26 mouse cellular contexts compared by ENCODE assay signal in genomic region chr10:77029761-77030160, GRCm38 (mm10). TPM values are rescaled to one million over a fixed set of nuclear protein-coding genes. Genes with fewer than 3 reads are reported as not detected.
DNase-seq lines count a peak whose midpoint lies in the region; ATAC-seq and TF ChIP-seq lines count a peak whose summit lies in the region.
"Had no signal": no experiment of that assay in that cellular context is flagged by ENCODE, and none has a peak within 500 bp of the region (broad histone marks: within the 10 kb centered on the region; RNA-seq: fewer than 3 reads in every experiment).

No protein-coding gene starts in this region.

- DNase-seq in kidney, postnatal 25 days = peak; percentile 62 to 92
- no peak for DNase-seq in testis, postnatal 10 days (ENCODE audit: low spot score)
- no peak for DNase-seq in forebrain, postnatal 0 days
- no peak for DNase-seq in lung, postnatal 4 days
- DNase-seq: adrenal gland, postnatal 14 days; cerebellum, adult 11-12 months; cerebellum, adult 9-11 months; gastrocnemius, adult 2 months; heart, adult 2 months; heart, postnatal 4 days; thymus, postnatal 14 days had no signal

- no peaks in the 10 kb centered on the region for H3K27me3 ChIP-seq in intestine, embryonic 15.5 days (replicated peaks)
- no peaks in the 10 kb centered on the region for H3K27me3 ChIP-seq in intestine, postnatal 0 days (replicated peaks; ENCODE audit: control insufficient read depth, insufficient read depth, low read length)
- no peaks in the 10 kb centered on the region for H3K27me3 ChIP-seq in kidney, embryonic 15.5 days
- no peaks in the 10 kb centered on the region for H3K27me3 ChIP-seq in forebrain, postnatal 0 days (ENCODE audit: insufficient read depth, low read length)
- H3K27me3 ChIP-seq: embryonic facial prominence, embryonic 13.5 days; forebrain, embryonic 15.5 days; neural tube, embryonic 12.5 days had no signal

- no peak overlapping the region for H3K4me3 ChIP-seq in intestine, embryonic 15.5 days (replicated peaks)
- H3K4me3 ChIP-seq in intestine, postnatal 0 days (ENCODE audit: low read depth, low read length) = no peak overlapping the region
- no peak overlapping the region for H3K4me3 ChIP-seq in kidney, embryonic 15.5 days (replicated peaks)
- no peak overlapping the region for H3K4me3 ChIP-seq in forebrain, postnatal 0 days (ENCODE audit: low read depth, low read length)
- H3K4me3 ChIP-seq: embryonic facial prominence, embryonic 13.5 days; forebrain, embryonic 10.5 days; forebrain, embryonic 15.5 days; gastrocnemius, adult 2 months; heart, adult 2 months; heart, embryonic 12.5 days; limb, embryonic 12.5 days; myocyte; neural tube, embryonic 12.5 days had no signal

- H3K36me3 ChIP-seq in intestine, embryonic 15.5 days = no peaks in the 10 kb centered on the region
- no peaks in the 10 kb centered on the region for H3K36me3 ChIP-seq in intestine, postnatal 0 days (ENCODE audit: control insufficient read depth, insufficient read depth)
- no peaks in the 10 kb centered on the region for H3K36me3 ChIP-seq in kidney, embryonic 15.5 days
- H3K36me3 ChIP-seq in forebrain, postnatal 0 days (ENCODE audit: insufficient read depth) = no peaks in the 10 kb centered on the region
- H3K36me3 ChIP-seq: embryonic facial prominence, embryonic 13.5 days; forebrain, embryonic 10.5 days; forebrain, embryonic 15.5 days; heart, embryonic 12.5 days; limb, embryonic 12.5 days; neural tube, embryonic 12.5 days had no signal

- H3K9me3 ChIP-seq in intestine, embryonic 15.5 days = no peaks in the 10 kb centered on the region
- no peaks in the 10 kb centered on the region for H3K9me3 ChIP-seq in intestine, postnatal 0 days (ENCODE audit: control insufficient read depth)
- no peaks in the 10 kb centered on the region for H3K9me3 ChIP-seq in kidney, embryonic 15.5 days (replicated peaks)
- H3K9me3 ChIP-seq in forebrain, postnatal 0 days (ENCODE audit: low read length) = no peaks in the 10 kb centered on the region
- H3K9me3 ChIP-seq: embryonic facial prominence, embryonic 13.5 days; forebrain, embryonic 10.5 days; forebrain, embryonic 15.5 days; heart, embryonic 12.5 days; limb, embryonic 12.5 days; neural tube, embryonic 12.5 days had no signal

- ATAC-seq in intestine, embryonic 15.5 days = peak; percentile 15
- ATAC-seq in intestine, postnatal 0 days = peak; percentile 65
- ATAC-seq in kidney, embryonic 15.5 days (replicated peaks; ENCODE audit: low FRiP score) = no peak
- no peak for ATAC-seq in forebrain, postnatal 0 days
- ATAC-seq: CD4-positive, CD25-positive, alpha-beta regulatory T cell, adult 4 months; forebrain, embryonic 15.5 days; midbrain, embryonic 16.5 days had no signal

- no peak overlapping the region for H3K4me2 ChIP-seq in intestine, embryonic 15.5 days (replicated peaks)
- H3K4me2 ChIP-seq in intestine, postnatal 0 days (replicated peaks; ENCODE audit: low read depth) = peak overlapping the region; percentile 21; the same call in 1 of the 2 replicates
- H3K4me2 ChIP-seq in kidney, embryonic 15.5 days = no peak overlapping the region
- H3K4me2 ChIP-seq in forebrain, postnatal 0 days (ENCODE audit: low read depth) = no peak overlapping the region
- H3K4me2 ChIP-seq: embryonic facial prominence, embryonic 13.5 days; forebrain, embryonic 15.5 days; heart, embryonic 12.5 days; hindbrain, embryonic 14.5 days; limb, embryonic 12.5 days; liver, embryonic 11.5 days; neural tube, embryonic 12.5 days had no signal

- H3K4me1 ChIP-seq in intestine, embryonic 15.5 days (replicated peaks) = peaks cover 13% of the 10 kb centered on the region
- H3K4me1 ChIP-seq in intestine, postnatal 0 days (replicated peaks; ENCODE audit: control insufficient read depth, insufficient read depth, low read length) = 0 out of 2 replicates have a peak, but pooled peaks cover 11% of the 10 kb centered on the region
- peaks cover 23% of the 10 kb centered on the region for H3K4me1 ChIP-seq in kidney, embryonic 15.5 days
- H3K4me1 ChIP-seq in forebrain, postnatal 0 days (ENCODE audit: insufficient read depth) = peaks cover 10% of the 10 kb centered on the region

- 80% methylated on average over 4 of the region's 4 CpGs for WGBS in intestine, embryonic 15.5 days
- WGBS in intestine, postnatal 0 days = 43% methylated on average over 4 of the region's 4 CpGs
- 90% methylated on average over 4 of the region's 4 CpGs for WGBS in kidney, embryonic 15.5 days
- WGBS in forebrain, postnatal 0 days = 89% methylated on average over 4 of the region's 4 CpGs

- no peak overlapping the region for H3K9ac ChIP-seq in intestine, embryonic 15.5 days
- H3K9ac ChIP-seq in intestine, postnatal 0 days (ENCODE audit: low read depth, low read length) = no peak overlapping the region
- no peak overlapping the region for H3K9ac ChIP-seq in kidney, embryonic 15.5 days
- H3K9ac ChIP-seq in forebrain, postnatal 0 days = no peak overlapping the region
- H3K9ac ChIP-seq: embryonic facial prominence, embryonic 13.5 days; forebrain, embryonic 15.5 days; heart, embryonic 12.5 days; hindbrain, embryonic 14.5 days; limb, embryonic 12.5 days; neural tube, embryonic 12.5 days had no signal

- TF ChIP-seq CTCF in intestine, postnatal 0 days (IDR thresholded peaks at IDR 0.05; ENCODE audit: low read depth) = no peak
- no peak for TF ChIP-seq CTCF in forebrain, postnatal 0 days (IDR thresholded peaks at IDR 0.05; ENCODE audit: low read depth)

- peak overlapping the region; percentile 54; the same call in 1 of the 2 replicates for H3K27ac ChIP-seq in intestine, embryonic 15.5 days
- H3K27ac ChIP-seq in intestine, postnatal 0 days (ENCODE audit: low read depth, low read length) = peak overlapping the region; percentile 96
- peak overlapping the region; percentile 66 for H3K27ac ChIP-seq in kidney, embryonic 15.5 days
- H3K27ac ChIP-seq in forebrain, postnatal 0 days (ENCODE audit: low read depth, low read length) = no peak overlapping the region
- H3K27ac ChIP-seq: embryonic facial prominence, embryonic 13.5 days; forebrain, embryonic 10.5 days; forebrain, embryonic 15.5 days; gastrocnemius, adult 2 months; heart, adult 2 months; hindbrain, embryonic 14.5 days; limb, embryonic 12.5 days; macrophage; neural tube, embryonic 12.5 days had no signal

RNA-seq across cellular contexts. Expression of gene Slc19a1, which starts 2.3 kb away (rescaled TPM):
- 43.1 and 50.9 TPM in 2 replicates for polyA plus RNA-seq in intestine, embryonic 15.5 days (2015; fragmentation: Nextera tagmentation; extraction: Ambion mirVana)
- polyA plus RNA-seq in intestine, postnatal 0 days (2015; fragmentation: Nextera tagmentation; extraction: Ambion mirVana) = 60.0 and 61.9 TPM in 2 replicates
- polyA plus RNA-seq in kidney, embryonic 15.5 days (2015; fragmentation: Nextera tagmentation; extraction: Ambion mirVana) = 43.1 and 43.7 TPM in 2 replicates
- 24.3 and 36.7 TPM in 2 replicates for total RNA-seq in forebrain, postnatal 0 days (2014; rRNA removed)
- polyA plus RNA-seq in forebrain, postnatal 0 days (2015; fragmentation: Nextera tagmentation; extraction: Ambion mirVana) = 37.4 and 39.7 TPM in 2 replicates

Comparison
In these comparisons a context has a peak if more than half of its experiments do, and no peak if none do; other contexts are left out.
1. ATAC-seq: peak in intestine, embryonic 15.5 days (single experiment) and intestine, postnatal 0 days (single experiment); none in kidney, embryonic 15.5 days (single experiment) and forebrain, postnatal 0 days (single experiment).
2. DNase-seq: peak in kidney, postnatal 25 days (2 of 2); none in testis, postnatal 10 days (single experiment), forebrain, postnatal 0 days (single experiment) and lung, postnatal 4 days (0 of 2).